Mouse (Mus musculus) forebrain, postnatal 0 days (tissue): ENCODE measurements around the gene Col13a1. TPM values are rescaled to one million over a fixed set of nuclear protein-coding genes. Genes with fewer than 3 reads are reported as not detected.

Source experiments
- ATAC-seq: fragments of 200-750 bp; cut with Nextera tagmentation; 2 replicates; pipeline ENCODE4 v1.8.0; 2017; ENCODE audit warnings: mild to moderate bottlenecking, moderate library complexity
- DNase-seq: peaks from one replicate; pipeline ENCODE4 v3.0.0-alpha.2; 2015
- H3K27ac ChIP-seq: fragments of 300-500 bp; sonication (generic); 2 replicates; pipeline ENCODE4 v1.5.1; 2014; ENCODE audit warnings: low read depth, mild to moderate bottlenecking, antibody characterized with exemption, low read length, moderate library complexity, mixed read lengths
- H3K27me3 ChIP-seq: fragments of 300-500 bp; sonication (generic); 2 replicates; pipeline ENCODE4 v1.6.1; 2014; ENCODE audit warnings: mild to moderate bottlenecking, low read length, mixed read lengths; ENCODE audit not compliant: insufficient read depth
- H3K36me3 ChIP-seq: fragments of 300-500 bp; sonication (generic); 2 replicates; pipeline ENCODE4 v1.6.1; 2014; ENCODE audit warnings: mild to moderate bottlenecking, moderate library complexity; ENCODE audit not compliant: insufficient read depth
- H3K4me1 ChIP-seq: fragments of 300-500 bp; sonication (generic); 2 replicates; pipeline ENCODE4 v1.6.1; 2014; ENCODE audit warnings: antibody characterized with exemption; ENCODE audit not compliant: insufficient read depth
- H3K4me2 ChIP-seq: fragments of 300-500 bp; sonication (generic); 2 replicates; pipeline ENCODE4 v1.6.1; 2014; ENCODE audit warnings: low read depth, mild to moderate bottlenecking, moderate library complexity
- H3K4me3 ChIP-seq: fragments of 300-500 bp; sonication (generic); 2 replicates; pipeline ENCODE4 v1.5.1; 2014; ENCODE audit warnings: low read depth, low read length, mixed read lengths
- H3K9ac ChIP-seq: fragments of 300-500 bp; sonication (generic); 2 replicates; pipeline ENCODE4 v1.6.1; 2014; ENCODE audit warnings: mild to moderate bottlenecking
- H3K9me3 ChIP-seq: fragments of 300-500 bp; sonication (generic); 2 replicates; pipeline ENCODE4 v1.6.1; 2016; ENCODE audit warnings: low read length
- CTCF ChIP-seq: sonication (generic); IDR thresholded peaks from 2 replicates; pipeline ENCODE4 v1.5.1; 2016; ENCODE audit warnings: antibody characterized with exemption, control low read depth, low read depth
- WGBS: fragments of 180-500 bp; shearing (Covaris S2); extraction: QIAGEN DNeasy Blood & Tissue Kit; methylation state at CpG from one replicate; pipeline ENCODE4 v1.1.7; 2014; 5-methylcytosine and 5-hydroxymethylcytosine counted together
- polyA plus RNA-seq: library from polyadenylated mRNA; unstranded; fragments of >200 nt; fragmentation: Nextera tagmentation; extraction: Ambion mirVana; gene quantifications from 2 replicates; pipeline ENCODE4 v1.2.1, GENCODE M21; 2015
- total RNA-seq: library from RNA; depleted of rRNA; stranded (reverse); fragments of >200 nt; gene quantifications from 2 replicates; pipeline ENCODE4 v1.2.3, GENCODE M21; 2014

Gene Col13a1
- total and polyA plus RNA-seq, 2 experiments from 2014 or later = 1.1 to 3.7 TPM

GRCm38 (mm10) chr10:61869796-61870195 is 109.1 kb downstream of the Col13a1 start:
- no peak overlapping the region for H3K4me3 ChIP-seq
- no peaks in the 10 kb centered on the region for H3K4me1 ChIP-seq
- H3K4me2 ChIP-seq = no peak overlapping the region
- no peak for TF ChIP-seq CTCF
- H3K9ac ChIP-seq = no peak overlapping the region
- no peaks in the 10 kb centered on the region for H3K27me3 ChIP-seq
- no peaks in the 10 kb centered on the region for H3K36me3 ChIP-seq
- H3K27ac ChIP-seq = no peak overlapping the region
- H3K9me3 ChIP-seq = no peaks in the 10 kb centered on the region
- DNase-seq (no peak), ATAC-seq (no peak)
- WGBS = 82% methylated on average over 3 of the region's 3 CpGs

DNA sequence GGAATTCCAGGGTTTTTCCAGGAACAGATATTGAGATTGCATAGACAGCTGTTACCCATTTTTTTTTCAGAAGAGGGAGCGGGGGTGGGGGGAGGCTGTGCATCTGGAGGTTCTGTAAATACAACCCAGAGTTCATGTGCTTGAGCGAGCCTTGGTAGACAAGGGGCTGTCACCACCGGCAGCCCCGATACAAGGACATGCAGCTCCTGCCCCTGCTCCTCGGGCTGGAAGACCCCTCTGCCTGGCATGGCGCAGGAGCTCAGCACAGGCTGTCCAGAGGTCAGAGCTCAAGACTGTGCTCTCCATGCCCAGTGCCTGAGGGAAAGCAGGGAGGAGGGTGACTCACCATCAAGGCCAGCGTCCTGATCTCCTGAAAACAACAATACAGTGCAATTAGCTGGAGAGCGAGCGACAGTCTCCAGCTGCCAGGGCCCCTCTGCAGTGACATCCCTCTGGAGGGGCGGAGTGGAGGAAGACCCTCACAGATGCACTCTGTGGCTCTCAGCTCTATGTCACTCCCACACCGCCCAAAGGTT is 112.8 kb downstream of the Col13a1 start:
- H3K4me3 ChIP-seq = no peak overlapping the region
- TF ChIP-seq CTCF = no peak
- H3K4me2 ChIP-seq = no peak overlapping the region
- no peaks in the 10 kb centered on the region for H3K36me3 ChIP-seq
- no peaks in the 10 kb centered on the region for H3K27me3 ChIP-seq
- no peak overlapping the region for H3K9ac ChIP-seq
- ATAC-seq (no peak), DNase-seq (no peak)
- WGBS = 75% methylated on average over 11 of the region's 11 CpGs
- H3K9me3 ChIP-seq = peaks cover 21% of the 10 kb centered on the region
- H3K4me1 ChIP-seq = no peaks in the 10 kb centered on the region
- H3K27ac ChIP-seq = no peak overlapping the region

- DNase-seq = no peak
- no peak for TF ChIP-seq CTCF
- 72% methylated on average over 2 of the region's 2 CpGs for WGBS
These were observed 119.5 kb downstream of the Col13a1 start for GRCm38 (mm10) chr10:61859451-61859850.

GRCm38 (mm10) chr10:61855139-61855675 is 123.7 kb downstream of the Col13a1 start:
- H3K27me3 ChIP-seq = no peaks in the 10 kb centered on the region
- no peak overlapping the region for H3K27ac ChIP-seq
- no peaks in the 10 kb centered on the region for H3K9me3 ChIP-seq
- DNase-seq (no peak), ATAC-seq (no peak)
- H3K4me2 ChIP-seq = no peak overlapping the region
- H3K36me3 ChIP-seq = no peaks in the 10 kb centered on the region
- no peak overlapping the region for H3K9ac ChIP-seq
- no peaks in the 10 kb centered on the region for H3K4me1 ChIP-seq
- WGBS = 86% methylated on average over 8 of the region's 8 CpGs
- TF ChIP-seq CTCF = no peak
- no peak overlapping the region for H3K4me3 ChIP-seq

More at GRCm38 (mm10) chr10:61859451-61859850, 119.5 kb downstream of the Col13a1 start:
- Histone ChIP-seq H3K4me1 (no peaks in the 10 kb centered on the region), H3K4me2 (no peak overlapping the region), H3K36me3 (no peaks in the 10 kb centered on the region), H3K4me3 (no peak overlapping the region), H3K27me3 (no peaks in the 10 kb centered on the region), H3K27ac (no peak overlapping the region), H3K9me3 (peaks cover 19% of the 10 kb centered on the region), H3K9ac (no peak overlapping the region)
- no peak for ATAC-seq

GRCm38 (mm10) chr10:61852824-61853223 is 126.1 kb downstream of the Col13a1 start:
- Histone ChIP-seq H3K4me1 (no peaks in the 10 kb centered on the region), H3K9me3 (no peaks in the 10 kb centered on the region), H3K4me2 (no peak overlapping the region), H3K36me3 (no peaks in the 10 kb centered on the region), H3K4me3 (no peak overlapping the region), H3K27ac (no peak overlapping the region), H3K9ac (no peak overlapping the region), H3K27me3 (no peaks in the 10 kb centered on the region)
- WGBS = 89% methylated on average over 8 of the region's 8 CpGs
- no peak for TF ChIP-seq CTCF
- DNase-seq (no peak), ATAC-seq (no peak)

- H3K36me3 ChIP-seq = no peaks in the 10 kb centered on the region
- H3K4me1 ChIP-seq = no peaks in the 10 kb centered on the region
- H3K4me2 ChIP-seq = no peak overlapping the region
- H3K27ac ChIP-seq = no peak overlapping the region
- H3K4me3 ChIP-seq = no peak overlapping the region
- 65% methylated on average over 6 of the region's 6 CpGs for WGBS
- no peak for TF ChIP-seq CTCF
- DNase-seq = peak; percentile 20
- H3K9ac ChIP-seq = no peak overlapping the region
- no peaks in the 10 kb centered on the region for H3K9me3 ChIP-seq
- H3K27me3 ChIP-seq = no peaks in the 10 kb centered on the region
- ATAC-seq = no peak
These were observed 130.4 kb downstream of the Col13a1 start for GRCm38 (mm10) chr10:61848553-61848952.

GRCm38 (mm10) chr10:61845476-61845875 is 133.4 kb downstream of the Col13a1 start:
- WGBS = 82% methylated on average over 4 of the region's 4 CpGs
- Histone ChIP-seq H3K9me3 (no peaks in the 10 kb centered on the region), H3K4me2 (no peak overlapping the region), H3K36me3 (no peaks in the 10 kb centered on the region), H3K9ac (no peak overlapping the region), H3K4me1 (no peaks in the 10 kb centered on the region), H3K27me3 (no peaks in the 10 kb centered on the region), H3K4me3 (no peak overlapping the region), H3K27ac (no peak overlapping the region)
- DNase-seq (no peak), ATAC-seq (no peak)
- TF ChIP-seq CTCF = no peak
